Mouse (Mus musculus) brain, embryonic 14.5 days (tissue): Measurements from ENCODE around the gene Tor1aip2.

Experiments
- CTCF ChIP-seq: fragments of 200-500 bp; IDR thresholded peaks from 2 replicates; pipeline ENCODE4 v1.5.1; 2012; ENCODE audit warnings: inconsistent platforms, mild to moderate bottlenecking, moderate library complexity, borderline replicate concordance; ENCODE audit not compliant: insufficient read depth, insufficient read length; ENCODE audit errors: extremely low read depth
- POLR2A ChIP-seq: fragments of 200-500 bp; IDR thresholded peaks from 2 replicates; pipeline ENCODE4 v1.6.1; 2012; ENCODE audit warnings: mild to moderate bottlenecking, inconsistent platforms, borderline replicate concordance; ENCODE audit not compliant: poor library complexity, insufficient read depth, insufficient read length, severe bottlenecking; ENCODE audit errors: extremely low read depth

DNA sequence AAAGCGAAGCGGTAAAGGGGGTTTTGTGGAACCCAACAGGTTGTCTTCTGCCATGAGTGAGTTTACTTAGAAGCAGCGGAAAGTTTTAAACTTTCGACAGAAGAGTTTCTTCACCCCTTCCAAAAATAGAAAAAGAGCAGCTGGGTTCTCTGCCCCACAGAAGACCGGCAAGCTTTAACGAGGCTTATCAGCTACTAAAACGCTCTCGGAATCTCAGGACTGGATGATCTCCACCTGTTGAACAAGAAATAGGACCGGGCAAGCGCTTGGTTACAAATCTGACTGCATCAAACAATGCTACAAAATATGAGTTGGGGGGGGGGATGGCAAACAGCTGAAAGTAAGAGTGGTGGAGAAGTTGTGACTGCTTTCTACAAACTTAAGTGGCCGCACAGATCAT lies 44.8 kb upstream of the Tor1aip2 start:
- TF ChIP-seq CTCF (no peak), POLR2A (no peak)
